Mouse (Mus musculus) bone marrow, adult 2 months (tissue): Measurements from ENCODE around the gene Hoxa3.

Source experiments
- CTCF ChIP-seq: fragments of 200-500 bp; IDR thresholded peaks from 2 replicates; pipeline ENCODE4 v1.5.1; 2011; ENCODE audit warnings: low read length, control low read depth; ENCODE audit not compliant: control insufficient read depth, insufficient read depth
- POLR2A ChIP-seq: fragments of 200-500 bp; IDR thresholded peaks from 2 replicates; pipeline ENCODE4 v1.6.1; 2011; ENCODE audit warnings: low read depth, mild to moderate bottlenecking, control low read depth, low read length, borderline replicate concordance; ENCODE audit not compliant: control insufficient read depth

DNA sequence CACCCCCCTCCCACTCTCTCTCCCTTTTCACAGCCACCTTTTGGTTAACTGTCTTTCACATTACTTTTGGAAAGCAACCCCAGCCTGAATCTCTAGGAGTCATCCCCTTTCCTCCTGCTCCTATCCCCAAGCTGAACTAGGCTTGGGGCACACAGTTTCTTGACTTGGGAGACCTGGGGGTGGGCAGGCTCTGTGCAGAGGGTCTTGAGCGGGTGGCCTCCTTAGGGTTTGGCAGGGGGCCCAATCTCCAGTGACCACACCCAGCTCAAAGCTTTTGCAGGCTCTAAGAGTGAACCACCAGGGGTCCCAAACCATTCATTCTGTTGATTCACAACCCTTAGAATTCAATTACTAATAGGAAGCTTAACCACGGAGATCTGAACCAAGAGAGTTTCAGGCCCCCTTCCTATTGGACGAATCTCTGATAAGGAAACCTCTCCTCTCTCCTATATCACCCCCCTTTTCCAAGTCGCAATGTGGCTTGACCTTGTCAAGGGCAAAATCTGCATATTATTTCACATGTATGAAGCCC is 29.7 kb upstream of the Hoxa3 start:
- TF ChIP-seq CTCF (no peak), POLR2A (no peak)
